Mouse (Mus musculus) bone marrow, adult 2 months (tissue): ENCODE measurements around the gene Grip1. TPM values are rescaled to one million over a fixed set of nuclear protein-coding genes. Genes with fewer than 3 reads are reported as not detected.
A peak's percentile ranks its signal among the peaks of the same experiment; 100 is the strongest.

Source experiments
- H3K27ac ChIP-seq: fragments of 200-500 bp; 2 replicates; pipeline ENCODE4 v1.5.1; 2012; ENCODE audit warnings: low read depth, mild to moderate bottlenecking, control low read depth, inconsistent platforms, low read length; ENCODE audit not compliant: control insufficient read depth, poor library complexity, insufficient read depth
- H3K4me1 ChIP-seq: fragments of 200-500 bp; 2 replicates; pipeline ENCODE4 v1.6.1; 2011; ENCODE audit warnings: low read length; ENCODE audit not compliant: control insufficient read depth, insufficient read depth
- H3K4me3 ChIP-seq: fragments of 200-500 bp; replicated peaks from 2 replicates; pipeline ENCODE3; 2011; ENCODE audit warnings: mild to moderate bottlenecking, low read depth, low read length, control low read depth; ENCODE audit not compliant: control insufficient read depth
- CTCF ChIP-seq: fragments of 200-500 bp; IDR thresholded peaks from 2 replicates; pipeline ENCODE4 v1.5.1; 2011; ENCODE audit warnings: low read length, control low read depth; ENCODE audit not compliant: control insufficient read depth, insufficient read depth
- POLR2A ChIP-seq: fragments of 200-500 bp; IDR thresholded peaks from 2 replicates; pipeline ENCODE4 v1.6.1; 2011; ENCODE audit warnings: low read depth, mild to moderate bottlenecking, control low read depth, low read length, borderline replicate concordance; ENCODE audit not compliant: control insufficient read depth
- WGBS: fragments of 180-500 bp; shearing (Covaris S2); methylation state at CpG from one replicate; pipeline ENCODE4 v1.1.7; 2018; 5-methylcytosine and 5-hydroxymethylcytosine counted together
- polyA plus RNA-seq: library from polyadenylated mRNA; stranded (reverse); fragments of >200 nt; gene quantifications from 2 replicates; pipeline ENCODE4 v1.2.4, GENCODE M21; 2011; ENCODE audit warnings: low replicate concordance; ENCODE audit not compliant: missing spikeins, insufficient read depth, insufficient read length

Grip1 gene
- polyA plus RNA-seq, 1 experiment: not detected

- Histone ChIP-seq H3K4me1 (no peaks in the 10 kb centered on the region), H3K4me3 (no peak overlapping the region), H3K27ac (no peak overlapping the region)
- 93% methylated on average over 2 of the region's 2 CpGs for WGBS
- TF ChIP-seq POLR2A (no peak), CTCF (no peak)
These were observed 591.1 kb downstream of the Grip1 start for GRCm38 (mm10) chr10:120044714-120045234.

- no peaks in the 10 kb centered on the region for H3K4me1 ChIP-seq
- H3K27ac ChIP-seq: no peak overlapping the region
- TF ChIP-seq CTCF: no peak
- TF ChIP-seq POLR2A: no peak
- no peak overlapping the region for H3K4me3 ChIP-seq
- 68% methylated on average over 10 of the region's 10 CpGs for WGBS
These were observed 607.1 kb downstream of the Grip1 start for GRCm38 (mm10) chr10:120060579-120061237.

- Histone ChIP-seq H3K4me3 (no peak overlapping the region), H3K27ac (no peak overlapping the region), H3K4me1 (no peaks in the 10 kb centered on the region)
- TF ChIP-seq CTCF (no peak), POLR2A (no peak)
- 73% methylated on average over 24 of the region's 24 CpGs for WGBS
These were observed 607.9 kb downstream of the Grip1 start for GRCm38 (mm10) chr10:120061238-120062130.

- TF ChIP-seq CTCF (peak; percentile 79), POLR2A (no peak)
- 4% methylated on average over 5 of the region's 5 CpGs for WGBS
- H3K4me1 ChIP-seq: no peaks in the 10 kb centered on the region
- no peak overlapping the region for H3K27ac ChIP-seq
- H3K4me3 ChIP-seq: no peak overlapping the region
These were observed 610.8 kb downstream of the Grip1 start for GRCm38 (mm10) chr10:120064424-120064823.

GRCm38 (mm10) chr10:120066319-120066718 is 612.7 kb downstream of the Grip1 start:
- WGBS: 89% methylated on average over 10 of the region's 10 CpGs
- no peak for TF ChIP-seq CTCF
- no peak for TF ChIP-seq POLR2A

GRCm38 (mm10) chr10:120077850-120078249 is 624.2 kb downstream of the Grip1 start:
- no peak overlapping the region for H3K4me3 ChIP-seq
- 83% methylated on average over 3 of the region's 3 CpGs for WGBS
- H3K27ac ChIP-seq: no peak overlapping the region
- TF ChIP-seq CTCF (no peak), POLR2A (no peak)
- no peaks in the 10 kb centered on the region for H3K4me1 ChIP-seq

More at GRCm38 (mm10) chr10:120066319-120066718, 612.7 kb downstream of the Grip1 start:
- Histone ChIP-seq H3K27ac (no peak overlapping the region), H3K4me1 (no peaks in the 10 kb centered on the region), H3K4me3 (no peak overlapping the region)

- no peak overlapping the region for H3K4me3 ChIP-seq
- TF ChIP-seq POLR2A (no peak), CTCF (no peak)
- H3K4me1 ChIP-seq: no peaks in the 10 kb centered on the region; the same call in 1 of the 2 replicates
- no peak overlapping the region for H3K27ac ChIP-seq
- WGBS: 87% methylated on average over 12 of the region's 12 CpGs
These were observed 638.9 kb downstream of the Grip1 start for GRCm38 (mm10) chr10:120092548-120092947.

GRCm38 (mm10) chr10:120095136-120095535 is 641.5 kb downstream of the Grip1 start:
- Histone ChIP-seq H3K27ac (no peak overlapping the region), H3K4me1 (no peaks in the 10 kb centered on the region), H3K4me3 (no peak overlapping the region)
- TF ChIP-seq CTCF (no peak), POLR2A (no peak)
- WGBS: 96% methylated on average over 9 of the region's 9 CpGs
